Mouse (Mus musculus): ENCODE measurements around the gene Dlgap4.

DNA sequence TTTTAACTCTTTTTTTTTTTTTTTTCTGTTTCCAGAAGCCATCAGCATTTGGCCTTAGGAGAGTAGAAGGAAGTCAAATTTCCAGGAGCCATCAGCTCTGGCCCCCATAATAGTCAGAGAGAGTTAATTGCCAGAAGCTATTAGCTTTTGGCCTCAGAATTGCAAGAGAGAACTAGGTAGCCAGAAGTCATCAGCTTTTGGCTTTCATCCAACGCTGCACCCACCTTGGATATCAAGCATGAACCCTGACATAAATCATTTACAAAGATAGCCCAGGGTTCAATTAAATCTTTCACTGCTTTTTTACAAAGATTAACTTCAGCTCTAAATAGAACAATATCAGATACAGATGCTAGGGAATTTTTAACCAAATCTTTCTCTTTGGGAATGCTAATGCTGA, 185.0 kb downstream of the Dlgap4 start:
- TF ChIP-seq CTCF (IDR thresholded peaks at IDR 0.05 in 2 of 3, conservative IDR thresholded peaks at IDR 0.05 in 1 of 3; ENCODE audit: control insufficient read depth in 1 of 3, insufficient read depth in 1 of 3, low read depth in 2 of 3, low read length in 3 of 3, poor library complexity in 1 of 3, severe bottlenecking in 1 of 3) = no peak
- no peak for TF ChIP-seq MAX (IDR thresholded peaks at IDR 0.05; ENCODE audit: low read length)
- no peak for TF ChIP-seq MXI1 (IDR thresholded peaks at IDR 0.05; ENCODE audit: low read depth, low read length)
- no peak for TF ChIP-seq POLR2A (IDR thresholded peaks at IDR 0.05; ENCODE audit: control insufficient read depth in 1 of 2, insufficient read depth in 1 of 2, low read depth in 1 of 2, low read length in 2 of 2, poor library complexity in 1 of 2)
